Mouse (Mus musculus) urinary bladder, adult 18-20 months (tissue): ENCODE measurements around the gene Hoxb5.

Experiments
- DNase-seq, 2 experiments: peaks; one replicate each; pipeline ENCODE4 v3.0.0; 2022; ENCODE audit warnings: low spot score in 2 of 2, mixed read lengths in 2 of 2

Gene Hoxb5

DNA sequence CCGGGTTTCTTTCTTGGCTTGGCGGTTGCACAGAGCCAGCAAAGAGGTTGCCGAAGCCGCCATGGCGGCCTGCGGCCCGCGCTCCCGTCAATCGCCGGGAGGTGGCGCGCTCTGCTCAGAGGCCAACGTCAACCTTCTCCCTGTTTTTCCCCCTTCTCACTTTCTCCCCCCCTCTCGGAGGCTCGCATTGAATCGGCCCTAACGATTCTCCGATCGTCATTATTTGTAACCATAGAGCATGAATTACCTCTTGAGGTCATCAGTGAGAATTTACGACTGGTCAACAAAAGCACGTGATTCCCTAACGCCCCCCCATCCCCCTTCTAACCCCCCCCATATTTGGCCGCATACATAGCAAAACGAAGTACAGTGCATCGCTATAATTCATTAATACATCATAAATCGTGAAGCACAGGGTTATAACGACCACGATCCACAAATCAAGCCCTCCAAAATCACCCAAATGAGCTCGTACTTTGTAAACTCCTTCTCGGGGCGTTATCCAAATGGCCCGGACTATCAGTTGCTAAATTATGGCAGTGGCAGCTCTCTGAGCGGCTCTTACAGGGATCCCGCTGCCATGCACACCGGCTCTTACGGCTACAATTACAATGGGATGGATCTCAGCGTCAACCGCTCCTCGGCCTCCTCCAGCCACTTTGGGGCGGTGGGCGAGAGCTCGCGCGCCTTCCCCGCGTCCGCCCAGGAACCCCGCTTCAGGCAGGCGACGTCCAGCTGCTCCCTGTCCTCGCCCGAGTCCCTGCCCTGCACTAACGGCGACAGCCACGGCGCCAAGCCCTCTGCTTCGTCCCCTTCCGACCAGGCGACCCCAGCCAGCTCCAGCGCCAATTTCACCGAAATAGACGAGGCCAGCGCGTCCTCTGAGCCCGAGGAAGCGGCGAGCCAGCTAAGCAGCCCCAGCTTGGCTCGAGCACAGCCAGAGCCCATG is at the start of gene Hoxb5:
TSS of gene Hoxb5 (plus strand) at position 186 of the 949 bp plus-strand sequence.
- no peak for DNase-seq

DNA sequence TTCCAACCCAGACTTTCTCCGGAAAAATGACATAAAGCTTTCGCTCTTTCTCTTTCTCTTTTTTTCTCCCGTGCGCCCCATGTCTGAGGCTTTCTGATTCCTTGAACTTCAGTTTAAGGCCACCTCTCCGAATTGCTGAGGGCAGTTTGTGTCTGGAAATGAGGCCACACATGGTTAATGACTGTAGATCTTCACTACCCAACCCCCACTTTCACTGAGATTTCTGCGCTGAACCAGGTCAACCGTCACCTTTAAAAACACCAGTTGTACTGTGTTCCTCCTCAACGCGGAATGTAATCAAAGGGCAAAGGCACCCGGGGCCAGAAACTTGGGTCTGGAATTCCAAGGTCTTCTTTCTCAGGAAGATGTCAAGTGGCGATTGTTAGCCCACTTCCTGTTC is 48.9 kb upstream of the Hoxb5 start:
- no peak for DNase-seq

DNA sequence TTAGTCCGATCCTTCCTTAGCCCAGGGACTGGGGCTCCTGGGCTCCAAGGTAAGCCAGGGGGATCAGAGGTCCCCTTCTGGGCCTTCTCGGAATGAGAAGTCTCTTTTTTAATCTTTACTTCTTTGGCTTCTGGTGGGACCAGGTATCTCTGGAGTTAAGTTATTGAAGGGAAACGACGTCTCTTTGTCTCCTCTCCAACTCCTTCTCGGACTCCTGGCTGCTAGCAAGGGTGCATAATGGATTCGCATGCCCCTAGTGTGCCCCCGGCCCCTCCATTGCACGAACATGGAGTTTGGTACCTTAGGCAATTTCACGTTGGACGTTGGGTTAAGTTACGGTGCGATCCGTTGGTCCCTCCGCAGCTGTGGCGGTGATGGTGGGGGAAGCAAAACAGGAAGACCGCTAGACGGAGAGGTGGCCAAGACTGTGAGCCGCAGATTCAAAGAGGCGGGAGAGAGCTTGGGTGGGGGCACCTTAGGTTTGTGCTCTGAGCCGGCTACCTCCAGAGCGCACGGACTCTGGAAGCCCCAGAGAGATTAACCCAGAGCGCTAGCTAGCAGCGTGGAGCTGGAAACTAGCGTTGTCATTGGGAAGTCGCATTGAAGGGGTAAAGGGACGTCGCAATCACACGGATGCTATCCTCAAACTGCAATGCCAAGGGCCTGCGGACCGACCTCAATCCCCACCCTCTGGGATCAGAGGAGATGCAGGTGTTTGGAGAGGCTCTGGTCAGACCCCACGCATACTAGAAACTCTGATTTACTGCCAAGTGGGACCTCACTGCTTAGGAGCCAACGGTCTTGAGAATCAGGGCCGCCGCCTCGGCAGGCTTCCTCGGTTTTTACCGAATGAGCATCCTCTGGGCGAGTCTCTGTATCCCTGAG is 47.8 kb upstream of the Hoxb5 start:
- DNase-seq: no peak

DNA sequence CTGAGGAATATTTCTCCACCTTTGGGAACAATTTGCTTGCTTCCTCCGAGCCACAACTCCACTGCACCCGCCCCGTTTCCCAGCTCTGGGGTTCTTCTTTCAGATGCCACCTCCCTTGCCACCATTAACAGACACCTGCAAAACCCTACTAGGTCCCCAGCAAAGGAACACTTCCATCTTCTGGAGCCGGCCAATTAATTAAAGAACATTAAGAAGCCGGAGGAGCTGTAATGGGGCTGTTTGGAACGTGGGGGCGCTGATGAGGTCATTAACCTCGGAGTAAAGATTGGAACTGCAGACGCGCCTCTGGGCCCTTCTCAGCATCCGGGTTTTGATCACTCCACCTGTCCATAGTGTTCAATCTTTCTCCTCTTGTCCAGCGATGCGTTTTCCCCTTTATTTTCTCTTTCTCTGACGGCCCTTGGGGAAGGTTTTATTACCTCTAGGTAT is 47.1 kb upstream of the Hoxb5 start:
- DNase-seq: no peak

DNA sequence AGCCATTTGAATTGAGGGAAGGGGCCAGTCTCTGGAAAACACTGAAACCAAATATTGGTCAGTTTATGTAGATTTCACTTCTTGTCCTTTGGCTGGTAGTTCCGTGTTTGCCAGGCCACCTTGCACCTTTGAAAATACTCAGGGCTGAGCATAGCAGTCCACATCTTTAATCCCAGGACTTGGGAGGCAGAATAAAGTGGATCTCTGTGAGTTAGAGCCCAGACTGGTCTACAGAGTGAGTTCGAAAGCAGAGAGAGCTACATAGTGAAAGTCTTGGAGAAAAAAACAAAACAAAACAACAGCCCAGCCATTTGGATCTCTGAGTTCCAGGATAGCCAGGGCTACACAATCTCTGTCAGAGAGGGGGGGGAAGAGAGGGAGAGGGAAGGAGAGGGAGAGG is 46.0 kb upstream of the Hoxb5 start:
- DNase-seq: no peak

DNA sequence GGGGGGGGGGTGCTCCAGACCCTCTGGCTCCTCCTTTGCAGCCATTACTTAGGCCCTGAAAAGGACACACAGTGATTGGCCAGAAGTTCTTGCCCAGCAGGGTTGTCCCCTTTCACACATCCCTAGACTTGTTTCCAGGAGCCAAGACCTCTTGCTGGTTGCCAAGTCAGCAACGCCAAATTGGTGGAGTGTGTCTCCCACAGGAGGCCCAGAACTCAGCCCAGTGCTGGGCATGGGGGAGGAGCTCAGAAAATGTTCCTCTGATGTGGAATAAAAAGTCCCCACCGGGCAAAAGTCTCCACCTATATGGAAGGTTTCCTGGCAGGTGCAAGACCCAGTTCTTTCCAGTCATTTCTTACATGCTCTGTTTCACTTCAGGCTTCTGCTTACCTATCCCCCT is 44.1 kb upstream of the Hoxb5 start:
- DNase-seq: no peak

DNA sequence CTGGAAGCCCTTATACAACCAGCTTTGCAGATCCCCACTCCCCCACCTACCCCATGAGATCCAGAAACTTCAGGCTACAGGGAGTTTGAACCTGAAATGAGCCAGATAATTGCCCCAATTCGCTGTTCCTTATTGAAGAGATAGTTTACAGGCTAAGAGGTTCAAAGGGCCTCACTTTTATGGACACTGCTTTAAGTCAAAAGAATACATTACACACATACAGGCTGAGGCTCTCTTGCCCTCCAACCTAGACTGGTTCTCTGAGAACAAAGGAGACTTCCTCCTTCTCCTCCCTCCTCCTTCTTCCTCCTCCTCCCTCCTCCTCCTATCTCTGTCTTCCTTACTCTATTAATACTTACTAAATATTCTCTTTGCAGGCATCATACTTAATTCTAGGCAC is 43.6 kb upstream of the Hoxb5 start:
- DNase-seq: no peak

DNA sequence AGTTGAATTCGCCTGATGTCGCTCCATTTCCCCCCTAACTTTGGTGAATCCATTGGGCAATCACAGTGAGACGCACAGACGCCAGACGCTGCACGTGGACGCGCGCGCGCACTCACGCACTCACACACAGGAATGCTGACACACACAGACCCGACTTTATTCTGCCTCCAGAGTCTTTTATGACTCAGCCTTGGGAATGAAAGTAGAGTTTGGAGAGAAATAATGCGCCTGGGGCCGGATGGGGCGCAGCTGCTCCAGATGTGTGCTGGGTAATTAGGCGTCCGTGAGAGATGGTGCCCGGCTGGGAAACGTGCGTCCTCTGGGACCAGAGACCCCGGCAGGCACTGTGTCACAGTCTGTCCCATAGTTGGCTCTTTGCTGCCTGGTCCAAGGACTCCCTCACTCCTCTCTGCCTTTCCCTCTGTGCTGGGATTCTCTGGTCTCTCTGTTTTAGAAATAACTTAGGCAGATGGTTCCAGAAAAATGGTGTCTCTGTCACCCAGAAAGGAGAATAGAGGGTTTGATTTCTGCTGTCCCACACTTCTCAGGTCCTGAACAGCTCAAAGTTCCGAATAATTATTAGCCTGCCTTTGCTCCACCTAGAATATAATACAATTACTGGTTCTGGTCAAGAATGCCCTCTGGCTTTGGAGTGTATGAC is 42.7 kb upstream of the Hoxb5 start:
- DNase-seq: no peak

DNA sequence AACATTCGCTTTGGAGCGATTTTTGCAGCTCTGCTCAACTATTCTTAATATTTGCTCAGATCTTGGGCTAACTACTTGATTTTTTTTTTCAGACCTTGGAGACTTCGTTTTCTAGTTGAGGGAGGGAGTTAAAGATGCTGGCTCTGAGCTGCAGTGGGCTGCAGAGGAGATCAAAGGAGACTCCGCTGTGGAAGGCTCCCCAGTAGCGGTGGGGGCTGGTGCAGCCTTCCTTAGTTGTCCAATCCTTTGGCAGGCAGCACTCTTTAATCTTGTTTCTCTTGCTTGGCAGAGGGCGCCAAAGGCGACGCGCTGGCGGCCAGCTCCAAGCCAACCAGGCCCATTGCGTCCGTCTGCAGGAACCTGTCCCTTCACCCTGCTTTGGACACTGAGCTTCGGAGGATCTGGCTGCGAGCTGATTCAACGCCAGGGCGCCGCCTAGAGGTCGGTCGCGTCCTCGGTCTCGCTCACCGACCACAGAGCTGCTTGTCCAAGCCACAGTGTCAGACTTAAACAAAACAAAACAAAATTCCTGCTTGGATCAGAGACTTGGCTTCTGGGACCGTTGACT is 41.7 kb upstream of the Hoxb5 start:
- DNase-seq: peak in 1 of 2 experiments; percentile 60

DNA sequence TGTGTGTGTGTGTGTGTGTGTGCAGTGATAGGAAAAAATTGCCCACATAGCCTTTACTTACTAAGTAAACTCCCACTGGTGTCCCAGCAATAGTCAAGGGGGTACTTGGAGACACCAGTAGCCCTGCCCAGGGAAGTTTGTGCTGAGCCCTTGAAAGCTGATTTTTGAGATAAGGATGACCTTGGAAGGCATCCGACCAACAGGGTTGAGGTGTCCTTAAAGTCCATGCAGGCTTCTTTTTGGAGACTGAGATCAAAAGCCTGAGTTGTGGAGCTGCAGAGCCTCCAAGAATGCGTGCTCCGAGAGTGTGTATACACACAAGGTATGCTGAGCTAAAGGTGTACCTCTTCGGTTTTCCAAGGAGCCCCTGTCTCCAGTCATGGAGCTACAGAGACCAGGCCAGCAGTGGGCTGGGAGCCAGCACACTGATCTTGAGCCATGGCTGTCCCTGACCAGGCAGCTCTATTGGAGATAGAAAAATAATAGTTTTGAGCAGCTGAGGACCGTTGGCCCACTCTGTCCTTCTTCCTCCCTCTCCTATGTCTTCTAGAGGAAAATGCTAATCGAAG is 40.8 kb upstream of the Hoxb5 start:
- no peak for DNase-seq

DNA sequence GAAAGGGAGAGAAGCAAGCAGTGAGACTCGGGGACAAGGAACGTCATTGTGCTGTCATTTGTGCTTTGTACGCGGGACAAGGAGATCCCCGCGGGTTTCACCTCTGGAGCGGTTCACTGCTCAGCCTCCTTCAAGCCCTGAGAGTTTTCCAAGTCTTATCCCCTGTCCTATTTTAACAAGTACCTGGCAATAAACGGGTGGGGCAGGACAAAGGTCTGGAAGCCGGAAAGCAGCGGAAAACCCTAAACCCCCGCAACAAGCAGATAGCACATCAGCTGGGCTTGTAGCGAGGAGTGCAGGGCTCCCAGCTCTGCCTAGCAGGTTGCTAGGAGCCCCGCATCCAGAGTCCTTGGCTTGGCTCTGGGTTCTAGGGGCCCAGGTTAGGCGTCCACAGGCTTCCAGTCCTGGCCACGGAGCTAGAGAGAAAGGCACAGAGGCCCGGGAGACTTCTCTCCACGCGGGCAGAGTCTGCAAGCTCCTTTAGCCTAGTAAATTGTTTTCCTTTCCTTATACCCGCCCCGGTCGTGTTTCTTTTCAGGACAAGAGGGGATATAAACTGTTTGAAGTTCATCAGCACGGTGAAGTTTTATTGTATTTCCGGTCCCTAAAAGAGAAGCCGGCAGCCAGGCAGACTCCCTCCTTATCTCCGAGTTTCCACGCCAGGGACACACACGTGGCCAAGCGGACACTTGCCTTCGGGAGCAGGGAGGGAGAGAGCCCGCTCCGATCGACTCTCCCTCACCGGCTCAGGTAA is 39.3 kb upstream of the Hoxb5 start:
- DNase-seq: no peak

DNA sequence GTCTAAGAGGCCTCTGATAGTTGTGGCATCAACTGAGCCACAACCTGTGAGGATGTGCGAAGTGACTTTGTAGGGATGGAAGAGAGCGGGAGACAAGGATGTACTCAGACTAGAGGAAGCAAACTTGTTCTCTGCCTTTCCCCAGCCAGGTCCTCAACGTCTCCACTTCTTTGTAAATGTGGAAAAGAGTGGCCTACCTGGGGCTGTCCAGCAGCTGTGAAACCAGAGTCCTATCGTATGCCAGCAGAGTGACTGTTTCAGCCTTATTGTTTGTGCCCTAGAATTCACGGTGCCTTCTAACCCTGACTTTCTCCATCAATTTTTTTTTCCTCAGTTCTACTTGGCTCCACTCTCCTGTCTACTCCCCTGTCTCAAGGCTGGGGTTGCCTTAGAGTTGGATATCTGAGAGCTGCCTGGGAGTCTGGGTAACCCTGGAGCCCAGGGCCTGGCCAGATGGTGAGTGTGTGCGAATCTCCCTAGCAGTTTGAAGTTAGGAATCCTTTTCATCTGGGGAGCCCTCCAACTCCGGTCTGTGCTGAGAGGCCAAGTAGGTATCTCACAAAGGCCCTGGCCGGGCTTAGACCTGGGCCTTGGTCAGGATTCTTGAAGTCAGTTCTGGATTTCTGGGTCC is 38.6 kb upstream of the Hoxb5 start:
- no peak for DNase-seq

DNA sequence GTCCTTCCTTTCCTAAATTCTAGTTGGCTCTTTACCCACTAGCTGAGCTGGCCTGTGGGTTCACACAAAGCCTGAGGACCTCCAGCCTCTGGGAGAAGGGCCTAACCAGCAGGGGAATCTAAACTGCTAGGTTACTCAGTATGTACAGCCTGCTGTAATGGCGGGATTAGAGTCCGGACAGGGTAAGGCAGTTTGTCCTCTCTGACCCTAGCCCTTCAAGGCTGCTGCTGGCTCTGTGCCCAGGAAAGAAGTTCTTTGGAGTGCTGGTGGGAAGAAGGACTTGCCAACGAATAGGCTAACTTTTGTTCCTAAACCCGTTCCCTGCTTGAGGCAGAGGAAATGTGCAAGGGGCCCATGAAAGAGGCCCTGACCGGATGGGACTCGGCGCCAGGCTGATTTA is 37.2 kb upstream of the Hoxb5 start:
- no peak for DNase-seq

DNA sequence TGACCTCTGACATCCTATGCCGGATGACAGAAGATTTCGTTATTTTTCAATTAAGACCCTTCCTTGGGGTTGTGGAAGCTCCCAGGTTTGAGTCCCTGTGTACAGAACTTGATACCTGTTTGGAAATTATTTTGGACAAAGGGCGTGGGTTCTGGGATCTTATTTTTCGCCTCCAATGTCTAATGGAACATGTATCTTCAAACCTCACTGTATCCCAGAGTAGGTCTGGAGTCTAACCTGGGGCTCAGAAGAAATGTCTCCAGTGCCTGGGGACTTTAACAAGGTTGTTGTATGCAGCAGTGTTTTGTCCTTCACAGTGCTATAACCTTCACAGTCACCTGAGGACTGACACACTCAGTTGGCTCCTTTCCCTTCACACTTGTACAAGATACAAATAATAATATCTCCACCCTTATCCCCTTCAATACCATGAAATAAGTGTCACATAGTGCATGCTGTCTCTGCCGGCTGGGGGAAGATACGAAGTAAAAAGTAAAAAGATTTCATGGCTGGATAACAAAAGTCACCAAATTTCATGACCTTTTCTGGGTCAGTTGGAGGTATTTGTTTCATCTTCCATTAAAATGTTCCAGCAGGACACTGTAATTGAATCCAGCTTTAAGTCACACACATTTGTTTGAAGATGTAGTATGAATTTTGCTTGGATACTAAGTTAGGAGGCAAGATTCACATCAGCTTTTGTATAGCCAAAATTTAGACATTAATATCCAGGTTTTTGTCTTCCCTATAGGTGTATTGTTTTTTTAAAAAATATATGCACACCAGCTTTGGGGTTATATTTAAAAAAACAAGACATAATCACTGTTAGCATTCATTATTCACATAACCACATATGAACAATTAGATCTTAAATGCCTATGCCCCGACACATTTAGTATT is 35.9 kb upstream of the Hoxb5 start:
- no peak for DNase-seq

DNA sequence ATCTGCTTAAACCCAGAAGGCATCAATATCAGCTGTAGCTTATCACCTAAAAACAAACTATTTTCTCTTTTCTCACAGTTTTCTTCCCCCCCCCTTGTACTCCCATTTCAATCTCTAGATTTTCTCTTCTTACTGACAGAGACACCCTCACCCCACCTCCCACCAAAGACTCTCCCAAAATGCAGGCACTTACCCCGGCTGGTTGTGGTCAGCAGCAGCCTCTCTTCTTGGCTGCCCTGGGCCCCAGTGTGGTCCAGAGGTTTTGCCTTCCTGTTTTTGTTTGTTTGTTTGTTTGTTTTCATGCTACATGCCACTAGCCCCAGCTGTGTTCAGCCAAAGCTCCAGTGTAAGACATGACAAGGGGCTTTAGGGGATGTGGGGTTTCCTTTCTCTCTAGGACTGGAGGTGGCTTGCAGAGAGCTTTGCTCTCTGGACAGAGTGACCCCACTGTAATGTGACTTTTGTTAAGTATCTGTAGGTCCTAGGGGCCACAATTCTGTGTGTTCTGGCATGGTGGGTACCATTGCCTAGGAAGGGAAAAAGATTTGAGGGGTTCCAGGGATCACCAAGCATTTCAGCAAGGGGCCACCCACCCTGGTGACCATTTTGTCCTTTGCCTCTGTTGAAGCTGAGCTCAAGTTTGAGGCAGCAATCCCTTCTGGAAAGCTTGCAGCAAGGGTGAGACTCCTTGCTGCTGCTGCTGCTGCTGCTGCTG is 34.9 kb upstream of the Hoxb5 start:
- no peak for DNase-seq

DNA sequence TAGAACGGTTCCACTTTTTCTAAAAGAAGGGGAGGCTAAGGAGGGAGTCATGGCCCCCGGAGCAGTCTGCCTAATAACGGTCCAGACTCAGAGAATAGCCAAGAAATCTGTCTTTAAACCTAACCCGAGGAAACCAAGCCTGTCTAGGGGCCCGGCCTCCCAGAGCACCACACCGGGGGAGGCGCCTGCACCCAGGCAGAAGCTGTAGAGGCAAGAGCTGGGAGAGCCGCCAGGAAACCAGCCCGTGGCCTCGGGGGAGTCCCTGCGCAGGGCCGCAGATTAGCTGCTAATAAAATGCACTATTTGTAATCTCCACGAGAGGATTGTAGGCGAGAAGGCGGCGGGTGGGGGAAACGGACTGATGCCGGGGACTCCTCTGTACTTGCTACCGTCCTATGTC is 33.3 kb upstream of the Hoxb5 start:
- no peak for DNase-seq

DNA sequence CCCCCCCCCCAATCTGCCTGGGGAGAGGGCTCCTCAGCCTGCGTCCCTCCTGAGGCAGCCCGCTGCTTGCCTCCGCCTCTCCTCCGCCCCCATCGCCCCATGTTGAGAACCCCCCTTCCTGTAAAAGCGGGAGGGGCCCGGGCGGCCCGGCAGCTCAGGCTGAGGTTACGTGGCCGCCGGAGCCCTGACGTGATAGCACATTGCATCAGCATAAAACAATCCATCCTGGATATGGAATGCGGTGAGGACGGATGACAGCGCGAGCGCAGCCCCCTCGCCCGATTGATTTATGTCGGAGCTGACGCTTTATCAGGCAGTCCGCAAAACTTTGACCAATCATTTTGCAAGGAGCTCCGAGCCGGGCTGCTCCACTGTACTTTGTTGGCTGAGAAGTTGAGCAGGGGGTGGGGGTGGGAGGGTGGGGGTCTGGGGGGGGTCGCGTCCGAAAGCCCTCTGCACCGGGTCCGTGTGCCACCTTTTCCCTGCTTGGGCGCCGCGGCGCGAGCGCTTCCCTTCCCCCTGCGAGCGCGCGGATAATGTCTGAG is 32.1 kb upstream of the Hoxb5 start, which contains the start of gene Hoxb9:
TSS of gene Hoxb9 (plus strand) at position 462 of the 545 bp plus-strand sequence.
- DNase-seq: no peak

DNA sequence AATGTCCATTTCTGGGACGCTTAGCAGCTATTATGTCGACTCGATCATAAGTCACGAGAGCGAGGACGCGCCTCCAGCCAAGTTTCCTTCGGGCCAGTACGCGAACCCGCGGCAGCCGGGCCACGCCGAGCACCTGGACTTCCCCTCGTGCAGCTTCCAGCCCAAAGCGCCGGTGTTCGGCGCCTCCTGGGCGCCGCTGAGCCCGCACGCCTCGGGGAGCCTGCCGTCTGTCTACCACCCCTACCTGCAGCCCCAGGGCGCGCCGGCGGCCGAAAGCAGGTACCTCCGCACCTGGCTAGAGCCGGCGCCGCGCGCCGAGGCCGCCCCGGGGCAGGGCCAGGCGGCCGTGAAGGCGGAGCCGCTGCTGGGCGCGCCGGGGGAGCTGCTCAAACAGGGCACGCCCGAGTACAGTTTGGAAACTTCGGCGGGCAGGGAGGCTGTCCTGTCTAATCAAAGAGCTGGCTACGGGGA is 31.6 kb upstream of the Hoxb5 start:
- peak in 1 of 2 experiments; percentile 62 for DNase-seq
